Mouse (Mus musculus) limb, embryonic 14.5 days (tissue): ENCODE measurements around the gene 5330417C22Rik. TPM values are rescaled to one million over a fixed set of nuclear protein-coding genes. Genes with fewer than 3 reads are reported as not detected.

ENCODE experiments used
- ATAC-seq: fragments of 200-750 bp; cut with Nextera tagmentation; 2 replicates; pipeline ENCODE4 v1.8.0; 2017; ENCODE audit warnings: low read depth, moderate number of reproducible peaks, moderate TSS enrichment; ENCODE audit not compliant: low FRiP score
- DNase-seq: peaks from one replicate; pipeline ENCODE4 v3.0.0-alpha.2; 2015; ENCODE audit warnings: low spot score
- H3K27ac ChIP-seq: fragments of 300-500 bp; sonication (generic); replicated peaks from 2 replicates; pipeline ENCODE4 v1.5.1; 2014; ENCODE audit warnings: low read depth, mild to moderate bottlenecking, low read length, moderate library complexity, mixed read lengths
- H3K27me3 ChIP-seq: fragments of 300-500 bp; sonication (generic); 2 replicates; pipeline ENCODE4 v1.6.1; 2014; ENCODE audit warnings: low read length, mixed read lengths; ENCODE audit not compliant: control insufficient read depth, insufficient read depth
- H3K36me3 ChIP-seq: fragments of 300-500 bp; sonication (generic); 2 replicates; pipeline ENCODE4 v1.6.1; 2014; ENCODE audit warnings: mild to moderate bottlenecking, low read length, moderate library complexity, mixed read lengths; ENCODE audit not compliant: control insufficient read depth, insufficient read depth
- H3K4me1 ChIP-seq: fragments of 300-500 bp; sonication (generic); 2 replicates; pipeline ENCODE4 v1.6.1; 2014; ENCODE audit warnings: antibody characterized with exemption, low read length, mixed read lengths; ENCODE audit not compliant: control insufficient read depth, insufficient read depth
- H3K4me2 ChIP-seq: fragments of 300-500 bp; sonication (generic); replicated peaks from 2 replicates; pipeline ENCODE4 v1.6.1; 2014; ENCODE audit warnings: low read depth, mild to moderate bottlenecking, low read length, moderate library complexity; ENCODE audit not compliant: severe bottlenecking
- H3K4me3 ChIP-seq: fragments of 300-500 bp; sonication (generic); replicated peaks from 2 replicates; pipeline ENCODE4 v1.5.1; 2014; ENCODE audit warnings: low read length
- H3K9ac ChIP-seq: fragments of 300-500 bp; sonication (generic); 2 replicates; pipeline ENCODE4 v1.6.1; 2014; ENCODE audit warnings: mild to moderate bottlenecking, low read depth, low read length, moderate library complexity; ENCODE audit not compliant: severe bottlenecking
- H3K9me3 ChIP-seq: fragments of 300-500 bp; sonication (generic); 2 replicates; pipeline ENCODE4 v1.6.1; 2016; ENCODE audit warnings: low read length; ENCODE audit not compliant: control insufficient read depth
- POLR2A ChIP-seq: fragments of 200-500 bp; IDR thresholded peaks from 2 replicates; pipeline ENCODE4 v1.8.0; 2012; ENCODE audit warnings: inconsistent platforms, mild to moderate bottlenecking, moderate library complexity, borderline replicate concordance; ENCODE audit not compliant: insufficient read depth, insufficient read length; ENCODE audit errors: extremely low read depth
- WGBS: fragments of 180-500 bp; shearing (Covaris S2); extraction: QIAGEN DNeasy Blood & Tissue Kit; methylation state at CpG from one replicate; pipeline ENCODE4 v1.1.7; 2014; 5-methylcytosine and 5-hydroxymethylcytosine counted together
- polyA plus RNA-seq, 2 experiments: library from polyadenylated mRNA; depleted of rRNA in 1 of 2; stranded (reverse) in 1 of 2; unstranded in 1 of 2; fragments of >200 nt; fragmentation: Nextera tagmentation in 1 of 2; extraction: Ambion mirVana in 1 of 2; gene quantifications; 2 replicates each; pipeline versions ENCODE4 v1.2.1 to v1.2.3; 2012 to 2014

The 5330417C22Rik gene
- polyA plus RNA-seq, 2 experiments, result 0.39 to 0.83 TPM

DNA sequence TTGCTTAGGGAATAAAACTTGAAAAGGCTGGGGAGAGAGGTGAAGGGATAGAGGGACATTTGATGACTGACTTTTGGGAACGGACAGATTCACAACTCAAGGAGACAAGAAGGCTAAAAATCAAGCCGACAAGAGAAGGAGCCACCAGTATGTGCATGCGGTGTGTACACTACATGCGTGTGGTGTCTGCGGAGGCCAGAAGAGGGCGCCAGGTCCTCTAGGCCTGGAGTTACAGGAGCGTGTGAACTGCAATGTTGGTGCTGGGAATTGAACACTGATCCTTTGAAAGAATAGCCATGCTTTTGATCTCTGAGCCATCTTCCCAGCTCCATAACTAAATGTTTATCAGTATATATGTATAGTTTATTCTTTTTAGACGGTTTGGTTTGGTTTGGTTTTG is 7.8 kb downstream of the 5330417C22Rik start:
- no peak for ATAC-seq
- 96% methylated on average over 8 of the region's 8 CpGs for WGBS

DNA sequence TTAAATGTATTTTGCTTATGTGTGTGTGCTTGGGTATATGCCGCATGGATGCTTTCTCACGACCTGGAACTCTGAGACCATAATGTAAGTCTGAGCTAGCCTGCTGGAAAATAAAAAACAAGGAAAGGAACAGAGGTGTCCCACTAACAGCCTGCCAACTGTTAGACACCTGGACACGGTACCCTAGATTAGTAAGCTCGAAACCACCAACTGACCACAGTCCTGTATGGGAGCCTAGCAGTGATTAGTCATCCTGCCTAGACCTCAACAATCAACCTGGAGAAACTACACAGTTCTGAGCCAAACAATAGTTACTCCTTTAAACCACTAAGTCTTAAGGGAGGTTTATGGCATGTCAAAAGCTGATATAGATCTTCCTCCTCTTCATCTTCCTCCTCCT is 12.9 kb downstream of the 5330417C22Rik start:
- Histone ChIP-seq H3K9ac (no peak overlapping the region), H3K9me3 (no peaks in the 10 kb centered on the region), H3K27me3 (no peaks in the 10 kb centered on the region), H3K4me3 (no peak overlapping the region), H3K36me3 (no peaks in the 10 kb centered on the region), H3K4me1 (no peaks in the 10 kb centered on the region), H3K4me2 (no peak overlapping the region), H3K27ac (no peak overlapping the region)
- ATAC-seq, result no peak
- WGBS, result 85% methylated on average over 4 of the region's 4 CpGs
- no peak for TF ChIP-seq POLR2A
- no peak for DNase-seq

More for the DNA sequence above, 7.8 kb downstream of the 5330417C22Rik start:
- Histone ChIP-seq H3K27me3 (no peaks in the 10 kb centered on the region), H3K4me3 (no peak overlapping the region), H3K36me3 (no peaks in the 10 kb centered on the region), H3K9me3 (no peaks in the 10 kb centered on the region), H3K9ac (no peak overlapping the region), H3K4me1 (no peaks in the 10 kb centered on the region), H3K27ac (no peak overlapping the region), H3K4me2 (no peak overlapping the region)
- no peak for TF ChIP-seq POLR2A
- no peak for DNase-seq

DNA sequence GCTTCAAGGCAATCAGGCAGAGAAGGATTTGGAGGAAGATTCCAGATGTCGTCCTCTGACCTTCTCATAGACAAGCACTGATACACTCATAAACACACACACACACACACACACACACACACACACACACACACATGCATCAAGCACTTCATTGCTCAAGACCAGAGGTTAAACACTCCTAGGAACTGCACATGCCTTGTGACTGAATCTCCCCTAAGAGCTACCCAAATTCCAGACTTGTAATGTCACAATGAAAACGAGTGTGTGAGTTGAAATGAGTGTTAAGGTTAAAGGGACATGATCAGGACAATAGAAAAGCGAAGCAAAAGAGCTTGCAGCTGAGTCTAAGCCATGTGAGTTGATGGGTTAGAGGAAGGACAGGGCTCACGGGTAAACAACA is 18.1 kb downstream of the 5330417C22Rik start:
- H3K27me3 ChIP-seq, result no peaks in the 10 kb centered on the region
- no peaks in the 10 kb centered on the region for H3K4me1 ChIP-seq
- H3K9me3 ChIP-seq, result no peaks in the 10 kb centered on the region
- DNase-seq (no peak), ATAC-seq (peak; percentile 34; the same call in 1 of the 2 replicates)
- no peak overlapping the region for H3K9ac ChIP-seq
- 44% methylated on average over 4 of the region's 4 CpGs for WGBS
- no peak overlapping the region for H3K27ac ChIP-seq
- no peak overlapping the region for H3K4me3 ChIP-seq
- no peak for TF ChIP-seq POLR2A
- no peaks in the 10 kb centered on the region for H3K36me3 ChIP-seq
- no peak overlapping the region for H3K4me2 ChIP-seq

DNA sequence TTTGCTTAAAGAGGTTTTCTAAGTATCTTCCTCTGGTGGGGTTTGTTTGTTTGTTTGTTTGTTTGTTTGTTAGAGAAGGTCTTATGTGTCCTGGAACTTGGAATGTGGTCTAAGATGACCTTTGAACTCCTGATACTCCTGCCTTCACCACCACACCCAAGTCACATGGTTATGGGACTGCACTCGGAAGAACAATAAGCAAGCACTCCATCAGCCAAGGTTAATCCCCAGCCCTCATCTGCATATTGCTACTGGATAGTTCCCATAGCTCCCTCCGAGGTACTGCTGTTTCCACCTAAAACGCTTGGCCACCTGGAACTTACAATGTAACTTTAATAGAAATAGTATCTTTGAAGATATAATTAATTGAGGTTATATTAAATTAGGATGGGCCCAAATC is 22.9 kb downstream of the 5330417C22Rik start:
- Histone ChIP-seq H3K27me3 (no peaks in the 10 kb centered on the region), H3K36me3 (no peaks in the 10 kb centered on the region), H3K27ac (no peak overlapping the region), H3K4me1 (peaks cover 16% of the 10 kb centered on the region), H3K9me3 (no peaks in the 10 kb centered on the region), H3K4me3 (no peak overlapping the region), H3K4me2 (no peak overlapping the region), H3K9ac (no peak overlapping the region)
- ATAC-seq (no peak), DNase-seq (no peak)
- TF ChIP-seq POLR2A, result no peak
- WGBS, result 68% methylated on average over 3 of the region's 3 CpGs

DNA sequence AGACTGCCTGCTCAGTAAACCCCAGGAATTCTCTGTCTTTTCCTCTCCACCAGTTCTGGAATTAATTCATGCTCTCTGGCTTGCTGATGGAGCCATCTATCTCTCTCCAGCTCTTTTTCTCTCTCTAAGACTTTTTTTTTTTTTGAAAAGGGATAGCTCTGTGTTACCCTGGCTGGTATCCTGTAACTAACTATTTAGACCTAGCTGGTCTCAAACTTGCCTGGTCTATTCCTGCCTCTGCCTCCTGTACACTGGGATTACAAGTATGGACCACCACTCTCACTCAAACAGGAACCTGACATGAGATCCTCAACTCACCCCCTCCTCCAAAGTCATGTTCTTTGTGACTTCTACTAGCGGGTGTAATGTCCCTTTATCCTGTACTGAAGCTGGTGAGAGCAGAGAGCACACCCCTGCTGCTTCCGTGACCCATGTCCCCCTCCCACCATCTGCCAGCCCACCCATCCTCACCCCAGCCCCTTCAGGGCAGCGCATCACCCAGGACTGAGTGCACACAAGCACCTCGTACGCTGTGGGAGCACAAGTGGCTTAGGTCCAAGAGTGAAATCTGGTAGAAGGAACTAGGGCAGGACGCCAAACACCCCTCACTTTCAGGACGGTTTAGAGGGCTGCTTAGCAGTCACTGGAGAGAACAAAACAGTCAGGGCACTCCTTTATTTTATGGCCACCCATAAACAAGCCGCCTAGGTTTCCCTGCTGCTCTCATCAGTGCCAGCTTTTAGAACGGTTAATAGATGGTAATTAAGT is 25.4 kb downstream of the 5330417C22Rik start:
- DNase-seq (peak; percentile 64), ATAC-seq (peak; percentile 42)
- H3K36me3 ChIP-seq, result no peaks in the 10 kb centered on the region
- peaks cover 16% of the 10 kb centered on the region for H3K4me1 ChIP-seq
- no peak overlapping the region for H3K4me3 ChIP-seq
- no peaks in the 10 kb centered on the region for H3K9me3 ChIP-seq
- TF ChIP-seq POLR2A, result no peak
- H3K27ac ChIP-seq, result no peak overlapping the region
- no peaks in the 10 kb centered on the region for H3K27me3 ChIP-seq
- WGBS, result 8% methylated on average over 9 of the region's 9 CpGs
- no peak overlapping the region for H3K9ac ChIP-seq
- peak overlapping the region; percentile 24 for H3K4me2 ChIP-seq
